Mouse (Mus musculus) midbrain, embryonic 14.5 days (tissue): ENCODE results near the gene Eif4g1. TPM values are rescaled to one million over a fixed set of nuclear protein-coding genes. Genes with fewer than 3 reads are reported as not detected.
A peak's percentile ranks its signal among the peaks of the same experiment; 100 is the strongest.

Experiments
- ATAC-seq: fragments of 200-750 bp; cut with Nextera tagmentation; 2 replicates; pipeline ENCODE4 v1.8.0; 2017; ENCODE audit warnings: moderate number of reproducible peaks, moderate library complexity; ENCODE audit not compliant: low FRiP score, low TSS enrichment
- DNase-seq: peaks from one replicate; pipeline ENCODE4 v3.0.0-alpha.2; 2015
- H3K27ac ChIP-seq: fragments of 300-500 bp; sonication (generic); replicated peaks from 2 replicates; pipeline ENCODE4 v1.5.1; 2014; ENCODE audit warnings: mild to moderate bottlenecking, low read depth, low read length, moderate library complexity
- H3K27me3 ChIP-seq: fragments of 300-500 bp; sonication (generic); 2 replicates; pipeline ENCODE4 v1.6.1; 2014; ENCODE audit warnings: low read length, control low read depth, mixed read lengths; ENCODE audit not compliant: control insufficient read depth, insufficient read depth
- H3K36me3 ChIP-seq: fragments of 300-500 bp; sonication (generic); 2 replicates; pipeline ENCODE4 v1.6.1; 2014; ENCODE audit warnings: low read length, control low read depth; ENCODE audit not compliant: control insufficient read depth, insufficient read depth
- H3K4me1 ChIP-seq: fragments of 300-500 bp; sonication (generic); 2 replicates; pipeline ENCODE4 v1.6.1; 2014; ENCODE audit warnings: mild to moderate bottlenecking, antibody characterized with exemption, low read length, control low read depth; ENCODE audit not compliant: control insufficient read depth, insufficient read depth
- H3K4me2 ChIP-seq: fragments of 300-500 bp; sonication (generic); 2 replicates; pipeline ENCODE4 v1.6.1; 2014; ENCODE audit warnings: mild to moderate bottlenecking, low read length, moderate library complexity
- H3K4me3 ChIP-seq: fragments of 300-500 bp; sonication (generic); replicated peaks from 2 replicates; pipeline ENCODE4 v1.5.1; 2014; ENCODE audit warnings: low read depth, low read length
- H3K9ac ChIP-seq: fragments of 300-500 bp; sonication (generic); replicated peaks from 2 replicates; pipeline ENCODE4 v1.6.1; 2014; ENCODE audit warnings: mild to moderate bottlenecking, low read length, moderate library complexity
- H3K9me3 ChIP-seq: fragments of 300-500 bp; sonication (generic); 2 replicates; pipeline ENCODE4 v1.6.1; 2016; ENCODE audit warnings: low read length, control low read depth, mixed read lengths; ENCODE audit not compliant: control insufficient read depth
- WGBS: fragments of 180-500 bp; shearing (Covaris S2); extraction: QIAGEN DNeasy Blood & Tissue Kit; methylation state at CpG from one replicate; pipeline ENCODE4 v1.1.7; 2014; 5-methylcytosine and 5-hydroxymethylcytosine counted together
- polyA plus RNA-seq: library from polyadenylated mRNA; unstranded; fragments of >200 nt; fragmentation: Nextera tagmentation; extraction: Ambion mirVana; gene quantifications from 2 replicates; pipeline ENCODE4 v1.2.1, GENCODE M21; 2014

Gene Eif4g1
- polyA plus RNA-seq, 1 experiment from 2014 or later, result 123 TPM

DNA sequence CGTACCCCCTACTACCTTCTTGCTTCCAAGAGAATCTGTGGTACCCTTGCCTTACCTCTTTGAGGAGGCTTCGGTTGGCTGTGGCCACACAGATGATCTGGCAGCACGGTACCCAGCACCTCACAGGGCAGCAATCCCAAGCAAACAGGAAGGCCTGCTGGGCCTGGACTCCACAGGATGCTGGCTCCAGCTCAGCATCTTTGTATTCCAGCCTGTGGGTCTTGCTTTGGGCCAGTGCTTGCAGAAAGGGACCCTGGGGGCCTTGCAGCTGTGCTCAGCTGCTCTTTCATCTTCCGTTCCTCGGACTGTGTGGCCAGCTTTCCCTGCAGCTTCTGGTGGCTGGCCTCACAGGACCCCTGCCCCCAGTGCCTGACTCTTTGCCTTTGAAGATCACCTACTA is 31.9 kb downstream of the Eif4g1 start:
- Histone ChIP-seq H3K36me3 (peaks cover 48% of the 10 kb centered on the region), H3K4me1 (peaks cover 32% of the 10 kb centered on the region), H3K27me3 (no peaks in the 10 kb centered on the region), H3K4me3 (no peak overlapping the region), H3K9me3 (no peaks in the 10 kb centered on the region), H3K4me2 (no peak overlapping the region), H3K27ac (no peak overlapping the region), H3K9ac (no peak overlapping the region)
- WGBS, result 32% methylated on average over 5 of the region's 5 CpGs
- DNase-seq (no peak), ATAC-seq (no peak)

DNA sequence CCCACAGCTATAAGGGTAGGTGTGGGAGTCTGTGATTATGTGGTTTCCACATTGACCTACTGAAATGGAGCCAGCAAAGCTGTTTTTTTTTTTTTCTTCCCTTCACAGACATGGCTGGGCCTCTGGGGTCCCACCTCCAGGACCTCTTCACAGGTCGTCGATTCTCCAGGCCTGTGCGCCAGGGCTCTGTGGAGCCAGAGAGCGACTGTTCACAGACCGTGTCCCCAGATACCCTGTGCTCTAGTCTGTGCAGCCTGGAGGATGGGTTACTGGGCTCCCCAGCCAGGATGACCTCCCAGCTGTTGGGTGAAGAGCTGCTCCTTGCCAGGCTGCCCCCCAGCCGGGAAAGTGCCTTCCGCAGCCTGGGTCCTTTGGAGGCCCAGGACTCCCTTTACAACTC is 33.2 kb downstream of the Eif4g1 start:
- DNase-seq, result no peak
- 29% methylated on average over 7 of the region's 7 CpGs for WGBS
- H3K4me2 ChIP-seq, result no peak overlapping the region
- no peak for ATAC-seq
- H3K4me1 ChIP-seq, result peaks cover 20% of the 10 kb centered on the region
- no peaks in the 10 kb centered on the region for H3K27me3 ChIP-seq
- H3K9ac ChIP-seq, result no peak overlapping the region
- H3K27ac ChIP-seq, result peak overlapping the region; percentile 62
- H3K9me3 ChIP-seq, result no peaks in the 10 kb centered on the region
- H3K4me3 ChIP-seq, result no peak overlapping the region
- H3K36me3 ChIP-seq, result peaks cover 53% of the 10 kb centered on the region

DNA sequence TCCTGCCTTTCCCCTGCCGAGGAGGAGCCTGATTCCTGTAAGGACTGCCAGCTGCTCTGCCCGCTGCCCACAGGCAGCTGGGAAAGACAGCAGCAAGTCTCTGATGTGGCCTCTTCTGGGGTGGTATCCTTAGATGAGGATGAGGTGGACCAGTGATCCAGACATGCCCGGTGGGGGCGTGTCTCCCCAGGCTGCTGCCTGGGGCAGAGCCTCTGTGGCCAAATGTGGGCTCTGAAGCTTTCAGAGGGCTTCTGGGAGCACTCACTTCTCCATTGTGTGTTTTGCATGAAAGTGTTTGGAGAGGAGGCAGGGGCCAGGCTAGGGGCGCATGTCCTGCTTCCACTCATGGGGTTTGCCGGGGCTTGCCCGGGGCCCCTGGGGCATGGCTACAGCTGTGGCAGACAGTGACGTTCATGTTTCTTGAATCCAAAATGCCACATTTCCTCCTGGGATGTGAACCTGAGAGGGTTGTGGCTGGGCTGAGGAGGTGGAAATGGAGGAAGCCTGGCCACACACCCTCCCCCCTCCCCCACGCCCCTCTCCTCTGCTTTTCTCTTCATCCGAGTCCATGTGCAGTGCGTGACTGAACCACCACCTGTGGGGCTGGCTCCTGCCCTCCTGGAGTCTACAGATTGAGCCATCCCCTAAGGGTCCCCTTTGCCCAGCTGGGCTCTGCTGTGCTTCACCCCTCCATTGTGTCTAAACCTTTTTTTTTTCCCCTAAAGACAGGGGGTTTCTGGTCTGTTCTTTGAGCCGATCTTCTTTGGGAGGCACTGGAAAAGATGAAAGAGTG is 33.8 kb downstream of the Eif4g1 start:
- H3K9ac ChIP-seq, result no peak overlapping the region
- H3K4me2 ChIP-seq, result no peak overlapping the region; the same call in 1 of the 2 replicates
- H3K27ac ChIP-seq, result peak overlapping the region; percentile 62
- peaks cover 59% of the 10 kb centered on the region for H3K36me3 ChIP-seq
- H3K4me1 ChIP-seq, result peaks cover 14% of the 10 kb centered on the region
- no peak overlapping the region for H3K4me3 ChIP-seq
- ATAC-seq (peak; percentile 19; the same call in 1 of the 2 replicates), DNase-seq (no peak)
- no peaks in the 10 kb centered on the region for H3K9me3 ChIP-seq
- H3K27me3 ChIP-seq, result no peaks in the 10 kb centered on the region
- 9% methylated on average over 12 of the region's 12 CpGs for WGBS

DNA sequence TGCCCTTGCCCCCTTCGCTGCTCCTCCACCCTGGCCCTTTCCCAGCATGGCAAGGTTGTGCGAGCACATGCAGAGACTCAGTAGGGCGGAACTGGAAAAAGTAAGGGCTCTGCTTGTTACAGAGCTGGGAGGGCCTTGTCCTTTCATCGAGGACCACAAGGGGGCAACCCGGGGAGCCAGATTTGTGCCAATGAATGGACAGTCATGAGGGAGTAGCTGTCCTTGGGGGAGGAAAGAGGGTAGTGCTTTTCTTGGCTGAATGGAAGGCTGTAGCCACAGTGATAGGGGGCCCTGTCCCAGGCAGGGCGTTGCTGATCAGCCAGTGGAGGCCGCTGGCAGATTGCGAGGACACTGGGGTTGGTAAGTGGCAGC is 34.4 kb downstream of the Eif4g1 start:
- ATAC-seq (peak; percentile 60; the same call in 1 of the 2 replicates), DNase-seq (peak; percentile 84)
- 4% methylated on average over 8 of the region's 8 CpGs for WGBS
- H3K9ac ChIP-seq, result no peak overlapping the region
- H3K36me3 ChIP-seq, result peaks cover 65% of the 10 kb centered on the region
- H3K4me2 ChIP-seq, result no peak overlapping the region; the same call in 1 of the 2 replicates
- no peak overlapping the region for H3K4me3 ChIP-seq
- H3K9me3 ChIP-seq, result no peaks in the 10 kb centered on the region
- peaks cover 14% of the 10 kb centered on the region for H3K4me1 ChIP-seq
- no peaks in the 10 kb centered on the region for H3K27me3 ChIP-seq
- peak overlapping the region; percentile 61; the same call in 1 of the 2 replicates for H3K27ac ChIP-seq

DNA sequence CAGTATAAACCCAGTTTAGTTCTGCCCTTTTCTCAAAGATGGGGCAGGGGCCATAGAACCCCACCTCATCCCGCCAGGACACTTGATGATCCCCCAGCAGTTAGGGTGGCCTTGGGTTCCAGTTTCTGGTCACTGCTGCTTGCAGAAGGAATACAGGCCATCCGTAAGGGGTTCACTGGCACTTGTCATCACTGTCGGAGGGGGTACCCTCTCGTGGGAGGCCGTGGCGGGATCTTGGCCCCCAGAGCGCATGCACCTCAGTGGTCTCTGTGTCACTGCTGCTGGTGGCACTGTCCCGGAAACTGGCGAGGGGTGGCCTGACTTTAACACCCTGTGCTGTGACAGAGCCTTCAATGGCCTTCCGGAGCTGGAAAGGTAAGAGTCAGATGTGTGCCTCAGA is 35.0 kb downstream of the Eif4g1 start:
- WGBS, result 94% methylated on average over 10 of the region's 10 CpGs
- Histone ChIP-seq H3K4me2 (no peak overlapping the region), H3K4me3 (no peak overlapping the region), H3K9ac (no peak overlapping the region), H3K27me3 (no peaks in the 10 kb centered on the region), H3K9me3 (no peaks in the 10 kb centered on the region), H3K27ac (no peak overlapping the region), H3K4me1 (peaks cover 14% of the 10 kb centered on the region), H3K36me3 (peaks cover 70% of the 10 kb centered on the region)
- ATAC-seq (no peak), DNase-seq (no peak)

DNA sequence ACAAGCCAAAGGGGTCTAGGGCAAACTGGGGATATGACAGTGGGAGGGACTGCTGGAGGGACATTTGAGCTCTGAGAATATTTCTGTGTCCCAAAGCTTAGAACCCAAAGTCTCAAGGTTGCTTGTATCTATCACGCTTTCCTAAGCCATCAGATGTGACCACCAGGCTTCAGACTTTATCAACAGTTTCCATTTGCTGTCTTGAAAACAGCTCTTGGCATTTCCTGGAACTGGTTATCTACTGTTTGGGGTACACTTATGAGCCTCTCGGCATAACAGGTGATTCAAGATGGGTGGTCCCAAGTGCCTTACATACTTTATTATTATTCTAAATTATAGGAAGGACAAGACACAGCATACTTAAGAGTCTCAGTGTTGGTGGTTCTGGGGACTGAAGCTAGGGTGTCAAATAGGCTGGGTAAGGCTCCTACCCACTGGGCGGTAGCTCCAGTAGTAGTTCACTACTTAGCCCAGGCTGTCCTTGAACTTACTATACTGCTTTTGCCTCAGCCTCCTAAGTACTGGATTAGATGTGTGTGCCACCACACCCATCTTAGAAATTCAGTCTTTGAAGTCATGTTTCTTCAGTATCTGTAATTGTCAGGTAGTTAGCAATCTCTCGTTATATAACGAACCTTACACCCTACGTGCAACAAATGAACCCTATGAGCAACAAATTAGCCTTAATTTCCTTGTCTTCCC is 35.7 kb downstream of the Eif4g1 start:
- DNase-seq, result no peak
- Histone ChIP-seq H3K9me3 (no peaks in the 10 kb centered on the region), H3K36me3 (peaks cover 76% of the 10 kb centered on the region), H3K27ac (no peak overlapping the region), H3K27me3 (no peaks in the 10 kb centered on the region), H3K4me1 (peaks cover 14% of the 10 kb centered on the region), H3K9ac (no peak overlapping the region), H3K4me3 (no peak overlapping the region), H3K4me2 (no peak overlapping the region)
- no peak for ATAC-seq
- WGBS, result 96% methylated on average over 6 of the region's 6 CpGs

DNA sequence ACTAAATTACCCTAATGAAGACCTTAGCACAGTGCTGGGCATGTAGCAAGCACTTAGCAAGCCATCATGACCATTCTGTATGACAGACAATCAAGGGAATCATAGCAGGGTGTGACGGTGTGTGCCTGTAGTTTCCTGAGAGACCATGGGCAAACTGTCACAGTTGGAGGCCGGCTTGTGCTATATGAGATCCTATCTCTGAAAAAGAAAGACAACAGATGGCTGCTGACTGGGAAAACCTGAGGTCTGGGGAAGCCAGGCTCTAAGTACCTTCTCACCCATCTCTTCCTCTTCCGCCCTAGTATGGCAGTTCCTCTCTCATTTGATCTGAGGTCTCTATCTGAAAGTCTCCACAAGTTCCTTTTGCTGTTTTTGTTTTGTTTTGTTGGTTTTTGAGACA is 37.7 kb downstream of the Eif4g1 start:
- Histone ChIP-seq H3K9me3 (no peaks in the 10 kb centered on the region), H3K36me3 (peaks cover 75% of the 10 kb centered on the region), H3K4me2 (no peak overlapping the region), H3K9ac (no peak overlapping the region), H3K4me1 (peaks cover 14% of the 10 kb centered on the region), H3K27ac (no peak overlapping the region), H3K27me3 (no peaks in the 10 kb centered on the region), H3K4me3 (no peak overlapping the region)
- ATAC-seq (no peak), DNase-seq (no peak)
- WGBS, result 85% methylated on average over 3 of the region's 3 CpGs

DNA sequence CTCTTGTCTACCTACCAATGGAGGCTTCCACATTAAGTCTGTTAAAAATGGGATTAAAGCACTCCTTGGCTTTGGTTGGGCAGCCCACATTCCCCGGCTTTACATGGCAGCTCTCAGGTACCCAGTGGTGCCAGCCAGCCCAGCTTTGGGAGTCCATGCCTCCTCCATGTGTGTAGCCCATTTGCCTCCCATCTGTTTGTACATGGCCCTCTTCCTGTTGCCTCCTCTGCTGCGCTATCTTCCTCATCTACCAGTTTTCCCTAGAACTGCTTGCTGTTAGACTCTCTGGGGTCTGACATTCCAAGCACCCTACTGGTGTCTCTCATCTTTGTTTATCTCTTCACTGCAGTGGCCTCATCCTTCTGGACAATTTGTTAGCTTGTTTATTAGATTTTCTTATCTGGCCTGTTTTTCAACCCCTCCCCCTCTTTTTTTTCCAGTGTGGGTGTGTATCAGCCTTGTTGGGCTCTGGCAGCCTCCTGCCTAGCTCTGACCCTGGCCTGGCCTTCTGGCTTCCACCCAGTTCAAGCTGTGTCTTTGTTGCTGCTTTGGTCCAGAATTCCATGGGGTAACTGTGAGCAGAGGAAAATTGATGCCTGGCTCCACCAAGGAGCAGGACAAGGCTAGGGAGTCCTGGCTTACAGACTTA is 38.4 kb downstream of the Eif4g1 start:
- DNase-seq, result no peak
- no peak overlapping the region for H3K4me2 ChIP-seq
- H3K27me3 ChIP-seq, result no peaks in the 10 kb centered on the region
- H3K4me3 ChIP-seq, result no peak overlapping the region
- no peak overlapping the region for H3K27ac ChIP-seq
- ATAC-seq, result no peak
- H3K9ac ChIP-seq, result no peak overlapping the region
- peaks cover 13% of the 10 kb centered on the region for H3K4me1 ChIP-seq
- H3K36me3 ChIP-seq, result peaks cover 77% of the 10 kb centered on the region
- 94% methylated on average over 2 of the region's 2 CpGs for WGBS
- no peaks in the 10 kb centered on the region for H3K9me3 ChIP-seq
